Mouse (Mus musculus) thymus, adult 2 months (tissue): ENCODE data around the gene Dda1.

Experiments used
- CTCF ChIP-seq: fragments of 200-500 bp; IDR thresholded peaks from 2 replicates; pipeline ENCODE4 v1.5.1; 2012; ENCODE audit warnings: mild to moderate bottlenecking, control low read depth, low read length, moderate library complexity, borderline replicate concordance; ENCODE audit not compliant: control insufficient read depth, poor library complexity, insufficient read depth; ENCODE audit errors: extremely low read depth
- POLR2A ChIP-seq: fragments of 200-500 bp; IDR thresholded peaks from 2 replicates; pipeline ENCODE4 v1.6.1; 2012; ENCODE audit warnings: mild to moderate bottlenecking, low read length, control low read depth, moderate library complexity; ENCODE audit not compliant: control insufficient read depth, poor library complexity, insufficient read depth; ENCODE audit errors: extremely low read depth

- TF ChIP-seq CTCF, result no peak
- TF ChIP-seq POLR2A, result no peak
Measured at GRCm38 (mm10) chr8:71515043-71515442, 46.0 kb downstream of the Dda1 start.
